Mouse (Mus musculus) gastrocnemius, postnatal 25 days (tissue): ENCODE measurements around the gene Olfr549. TPM values are rescaled to one million over a fixed set of nuclear protein-coding genes. Genes with fewer than 3 reads are reported as not detected.

ENCODE experiments used
- DNase-seq: peaks from one replicate; pipeline ENCODE4 v3.0.0; 2022
- total RNA-seq, 2 experiments: library from RNA; stranded (reverse); gene quantifications; 1 replicate in 1 of 2; 2 replicates in 1 of 2; pipeline ENCODE4 v1.2.3; 2021

Olfr549 gene
- total RNA-seq, 2 experiments from 2014 or later: not detected

- DNase-seq: no peak
Observed at GRCm38 (mm10) chr7:102597378-102598031, 47.8 kb downstream of the Olfr549 start, which contains the start of gene Olfr552. TSS of gene Olfr552 (plus strand) at chr7:102597770.

Other genes with a start within 250 kb of the Olfr549 start
- 10 to 100 TPM; 12.1 to 12.6 TPM for gene Rrm1, start 108.2 kb upstream of the Olfr549 start, total RNA-seq
- not detected for gene Olfr543, start 68.2 kb upstream of the Olfr549 start, total RNA-seq
- gene Olfr544, start 61.6 kb upstream of the Olfr549 start, total RNA-seq: not detected
- gene Olfr545, start 50.3 kb upstream of the Olfr549 start, total RNA-seq: not detected
- gene Olfr547, start 15.1 kb upstream of the Olfr549 start, total RNA-seq: not detected
- not detected for gene Olfr548-ps1, start 9.0 kb upstream of the Olfr549 start, total RNA-seq
- gene Trim21, start 15.6 kb downstream of the Olfr549 start, total RNA-seq: 1 to 10 TPM; 2.8 to 3.8 TPM
- under 1 TPM in 1 of 2 experiments, not detected in 1; 0.16 TPM for gene Olfr550, start 21.6 kb downstream of the Olfr549 start, total RNA-seq
- gene Olfr551, start 42.0 kb downstream of the Olfr549 start, total RNA-seq: not detected
- under 1 TPM; 0.10 to 0.11 TPM for gene Olfr552, start 47.9 kb downstream of the Olfr549 start, total RNA-seq
- not detected for gene Olfr553, start 68.3 kb downstream of the Olfr549 start, total RNA-seq
- gene Olfr554, start 88.6 kb downstream of the Olfr549 start, total RNA-seq: not detected
- gene Olfr555, start 109.0 kb downstream of the Olfr549 start, total RNA-seq: not detected
- gene Olfr556, start 115.0 kb downstream of the Olfr549 start, total RNA-seq: not detected
- 1 to 10 TPM; 4.0 to 4.1 TPM for gene Trim68, start 137.5 kb downstream of the Olfr549 start, total RNA-seq
- not detected for gene Olfr557, start 146.0 kb downstream of the Olfr549 start, total RNA-seq
- gene Olfr558, start 152.3 kb downstream of the Olfr549 start, total RNA-seq: 1 to 10 TPM; 1.4 to 1.8 TPM
- under 1 TPM in 1 of 2 experiments, not detected in 1; 0.31 TPM for gene Olfr33, start 169.2 kb downstream of the Olfr549 start, total RNA-seq
- gene Olfr559, start 177.6 kb downstream of the Olfr549 start, total RNA-seq: not detected
- not detected for gene Olfr560, start 209.5 kb downstream of the Olfr549 start, total RNA-seq
- under 1 TPM; 0.31 to 0.56 TPM for gene Olfr78, start 209.6 kb downstream of the Olfr549 start, total RNA-seq
- gene Olfr561, start 221.4 kb downstream of the Olfr549 start, total RNA-seq: not detected